11 mouse cellular contexts compared by ENCODE assay signal in genomic region chr4:43693806-43694241, GRCm38 (mm10). TPM values are rescaled to one million over a fixed set of nuclear protein-coding genes. Genes with fewer than 3 reads are reported as not detected.
DNase-seq lines count a peak whose midpoint lies in the region; ATAC-seq and TF ChIP-seq lines count a peak whose summit lies in the region.
"Had no signal": no experiment of that assay in that cellular context is flagged by ENCODE, and none has a peak within 500 bp of the region (broad histone marks: within the 10 kb centered on the region; RNA-seq: fewer than 3 reads in every experiment).

No protein-coding gene starts in this region.

- no peak for TF ChIP-seq CTCF in MEL (IDR thresholded peaks at IDR 0.05 in 2 of 3, conservative IDR thresholded peaks at IDR 0.05 in 1 of 3; ENCODE audit: control insufficient read depth in 1 of 3, insufficient read depth in 1 of 3, low read depth in 2 of 3, low read length in 3 of 3, poor library complexity in 1 of 3, severe bottlenecking in 1 of 3)
- TF ChIP-seq CTCF in hindbrain, postnatal 0 days (IDR thresholded peaks at IDR 0.05; ENCODE audit: low read depth): no peak

- H3K4me2 ChIP-seq in midbrain, embryonic 15.5 days: no peak overlapping the region
- no peak overlapping the region for H3K4me2 ChIP-seq in hindbrain, postnatal 0 days (ENCODE audit: low read depth, low read length)
- H3K4me2 ChIP-seq: embryonic facial prominence, embryonic 13.5 days had no signal

- no peaks in the 10 kb centered on the region for H3K79me2 ChIP-seq in MEL (ENCODE audit: control insufficient read depth, insufficient read depth, low read length, poor library complexity)

- TF ChIP-seq RAD21 in MEL (IDR thresholded peaks at IDR 0.05; ENCODE audit: low read depth, low read length): no peak

- WGBS in midbrain, embryonic 15.5 days: 79% methylated on average over 5 of the region's 5 CpGs
- 75% methylated on average over 5 of the region's 5 CpGs for WGBS in hindbrain, postnatal 0 days

- H3K9ac ChIP-seq in MEL (ENCODE audit: control insufficient read depth, low read depth, low read length, poor library complexity, severe bottlenecking): no peak overlapping the region
- H3K9ac ChIP-seq in midbrain, embryonic 15.5 days: no peak overlapping the region
- H3K9ac ChIP-seq in hindbrain, postnatal 0 days (replicated peaks; ENCODE audit: low read length): no peak overlapping the region
- H3K9ac ChIP-seq: embryonic facial prominence, embryonic 13.5 days had no signal

- H3K36me3 ChIP-seq in MEL (ENCODE audit: control insufficient read depth in 1 of 2, insufficient read depth in 2 of 2, low read length in 2 of 2): peaks cover 0 to 23% of the 10 kb centered on the region in 2 experiments; a peak in 2 of 4 replicates
- H3K36me3 ChIP-seq in midbrain, embryonic 15.5 days (replicated peaks): peaks cover 13% of the 10 kb centered on the region; the same call in 1 of the 2 replicates
- peaks cover 11% of the 10 kb centered on the region for H3K36me3 ChIP-seq in hindbrain, postnatal 0 days (ENCODE audit: insufficient read depth, low read length)

- no peak for ATAC-seq in midbrain, embryonic 15.5 days (replicated peaks)
- ATAC-seq in hindbrain, postnatal 0 days: no peak

- peak; percentile 20 to 67; a peak in 3 of 4 replicates for TF ChIP-seq EP300 in MEL (IDR thresholded peaks at IDR 0.05; ENCODE audit: low read depth in 1 of 2, low read length in 2 of 2)

- H3K27ac ChIP-seq in MEL (ENCODE audit: control insufficient read depth, low read depth, low read length): peak overlapping the region; percentile 43
- H3K27ac ChIP-seq in midbrain, embryonic 15.5 days: no peak overlapping the region
- H3K27ac ChIP-seq in hindbrain, postnatal 0 days: no peak overlapping the region
- H3K27ac ChIP-seq: embryonic facial prominence, embryonic 13.5 days had no signal

- DNase-seq in cerebellum, postnatal 10 days: peak; percentile 46 to 52
- no peak for DNase-seq in cerebellum, adult 8-10 months
- DNase-seq in MEL (ENCODE audit: low read depth, low spot score): peak; percentile 66
- peak; percentile 19 for DNase-seq in heart, adult 8-10 months (ENCODE audit: low spot score)
- peak; percentile 58 for DNase-seq in lung, postnatal 10 days
- DNase-seq in layer of hippocampus, postnatal 36 days: no peak
- DNase-seq in hindbrain, postnatal 0 days (ENCODE audit: low spot score): no peak

- H3K9me3 ChIP-seq in MEL (replicated peaks; ENCODE audit: insufficient read depth, low read length): no peaks in the 10 kb centered on the region
- no peaks in the 10 kb centered on the region for H3K9me3 ChIP-seq in midbrain, embryonic 15.5 days
- no peaks in the 10 kb centered on the region for H3K9me3 ChIP-seq in hindbrain, postnatal 0 days (ENCODE audit: low read length)
- H3K9me3 ChIP-seq: embryonic facial prominence, embryonic 13.5 days had no signal

- H3K27me3 ChIP-seq in MEL (ENCODE audit: control insufficient read depth in 1 of 2, insufficient read depth in 2 of 2, low read length in 2 of 2): 0 out of 4 replicates have a peak, but pooled peaks cover 0 to 3% of the 10 kb centered on the region in 2 experiments
- no peaks in the 10 kb centered on the region for H3K27me3 ChIP-seq in midbrain, embryonic 15.5 days (replicated peaks)
- H3K27me3 ChIP-seq in hindbrain, postnatal 0 days (ENCODE audit: insufficient read depth, low read length): no peaks in the 10 kb centered on the region

- H3K4me3 ChIP-seq in MEL (ENCODE audit: control insufficient read depth in 1 of 2, insufficient read depth in 1 of 2, low read depth in 2 of 2, low read length in 2 of 2): no peak overlapping the region
- no peak overlapping the region for H3K4me3 ChIP-seq in midbrain, embryonic 15.5 days
- no peak overlapping the region for H3K4me3 ChIP-seq in hindbrain, postnatal 0 days (ENCODE audit: low read length)
- H3K4me3 ChIP-seq: embryonic facial prominence, embryonic 13.5 days had no signal

- TF ChIP-seq POLR2A in MEL (IDR thresholded peaks at IDR 0.05; ENCODE audit: control insufficient read depth in 1 of 2, insufficient read depth in 1 of 2, low read depth in 1 of 2, low read length in 2 of 2, poor library complexity in 1 of 2): no peak

- H3K4me1 ChIP-seq in MEL (ENCODE audit: control insufficient read depth in 1 of 2, insufficient read depth in 2 of 2, low read length in 2 of 2): peaks cover 4 to 28% of the 10 kb centered on the region in 2 experiments
- no peaks in the 10 kb centered on the region for H3K4me1 ChIP-seq in midbrain, embryonic 15.5 days
- H3K4me1 ChIP-seq in hindbrain, postnatal 0 days (ENCODE audit: insufficient read depth, low read length): peaks cover 5% of the 10 kb centered on the region; the same call in 1 of the 2 replicates
- H3K4me1 ChIP-seq: embryonic facial prominence, embryonic 13.5 days had no signal

TF ChIP-seq in MEL, 35 proteins besides CTCF, POLR2A, EP300 and RAD21 (continues in another document):
- TF ChIP-seq TAL1 (IDR thresholded peaks at IDR 0.05; ENCODE audit: low read length) (peak; percentile 19; the same call in 1 of the 2 replicates), MEF2A (IDR thresholded peaks at IDR 0.05; ENCODE audit: extremely low read depth, insufficient replicate concordance, low read depth, low read length, poor library complexity, severe bottlenecking) (no peak), TCF12 (IDR thresholded peaks at IDR 0.05; ENCODE audit: low read depth, low read length) (no peak), GATA1 (IDR thresholded peaks at IDR 0.05; ENCODE audit: low read depth, low read length) (0 out of 2 replicates have a peak, but pooled peaks have one; percentile 25), NRF1 (IDR thresholded peaks at IDR 0.05; ENCODE audit: insufficient read depth, low read depth, low read length, poor library complexity, severe bottlenecking) (no peak), NELFE (IDR thresholded peaks at IDR 0.05; ENCODE audit: low read depth, low read length) (no peak), JUND (IDR thresholded peaks at IDR 0.05; ENCODE audit: low read depth, low read length) (no peak), HCFC1 (IDR thresholded peaks at IDR 0.05; ENCODE audit: low read depth, low read length) (no peak), MAFK (IDR thresholded peaks at IDR 0.05; ENCODE audit: borderline replicate concordance, low read depth, low read length) (no peak), ETS1 (IDR thresholded peaks at IDR 0.05; ENCODE audit: low read depth, low read length) (peak; percentile 39; the same call in 1 of the 2 replicates), MAX (IDR thresholded peaks at IDR 0.05; ENCODE audit: low read length) (peak; percentile 58), ZC3H11A (IDR thresholded peaks at IDR 0.05; ENCODE audit: low read depth, low read length) (no peak), USF2 (IDR thresholded peaks at IDR 0.05; ENCODE audit: borderline replicate concordance in 1 of 2, insufficient read depth in 1 of 2, low read depth in 1 of 2, low read length in 2 of 2) (no peak)

RNA-seq across cellular contexts. Expression of gene Olfr70, which starts 6.8 kb away (rescaled TPM):
- not detected in 2 replicates for total RNA-seq in MEL (2012; rRNA removed)
- not detected for polyA plus RNA-seq in MEL (2012; ENCODE audit: insufficient read depth in 1 of 2, insufficient read length in 2 of 2, low read depth in 1 of 2, low replicate concordance in 2 of 2, missing spikeins in 1 of 2)
- total RNA-seq in heart, adult 8-10 months (2022): not detected
- not detected for total RNA-seq in layer of hippocampus, postnatal 36 days (2021)
- polyA plus RNA-seq in midbrain, embryonic 15.5 days (2015; fragmentation: Nextera tagmentation; extraction: Ambion mirVana): not detected in 2 replicates
- total RNA-seq in hindbrain, postnatal 0 days (2014; rRNA removed): 0.36 TPM in 1 of 2 replicates, not detected in the other
- polyA plus RNA-seq in hindbrain, postnatal 0 days (2015; fragmentation: Nextera tagmentation; extraction: Ambion mirVana): not detected in 2 replicates
- total RNA-seq: heart, postnatal 14 days; left cerebral cortex, postnatal 14 days had no signal
- polyA plus RNA-seq: embryonic facial prominence, embryonic 13.5 days had no signal

RNA-seq across cellular contexts. Expression of gene Olfr71, which starts 16.2 kb away (rescaled TPM):
- not detected in 2 replicates for total RNA-seq in MEL (2012; rRNA removed)
- polyA plus RNA-seq in MEL (2012; ENCODE audit: insufficient read depth in 1 of 2, insufficient read length in 2 of 2, low read depth in 1 of 2, low replicate concordance in 2 of 2, missing spikeins in 1 of 2): not detected
- not detected for total RNA-seq in heart, adult 8-10 months (2022)
- not detected for total RNA-seq in layer of hippocampus, postnatal 36 days (2021)
- polyA plus RNA-seq in midbrain, embryonic 15.5 days (2015; fragmentation: Nextera tagmentation; extraction: Ambion mirVana): 0.13 TPM in 1 of 2 replicates, not detected in the other
- not detected in 2 replicates for total RNA-seq in hindbrain, postnatal 0 days (2014; rRNA removed)
- polyA plus RNA-seq in hindbrain, postnatal 0 days (2015; fragmentation: Nextera tagmentation; extraction: Ambion mirVana): not detected in 2 replicates
- total RNA-seq: heart, postnatal 14 days; left cerebral cortex, postnatal 14 days had no signal
- polyA plus RNA-seq: embryonic facial prominence, embryonic 13.5 days had no signal

RNA-seq across cellular contexts. Expression of gene Fam221b, which starts 24.9 kb away (rescaled TPM):
- 7.0 and 8.8 TPM in 2 replicates for total RNA-seq in MEL (2012; rRNA removed)
- polyA plus RNA-seq in MEL (2012; ENCODE audit: insufficient read depth in 1 of 2, insufficient read length in 2 of 2, low read depth in 1 of 2, low replicate concordance in 2 of 2, missing spikeins in 1 of 2): under 1 TPM in 1 of 2 experiments, not detected in 1; 0.10 TPM
- under 1 TPM; 0.14 to 0.38 (median 0.28) TPM for total RNA-seq in heart, adult 8-10 months (2022)
- total RNA-seq in layer of hippocampus, postnatal 36 days (2021): 1 to 10 TPM; 1.3 to 1.5 TPM
- 1.3 and 1.6 TPM in 2 replicates for polyA plus RNA-seq in midbrain, embryonic 15.5 days (2015; fragmentation: Nextera tagmentation; extraction: Ambion mirVana)
- total RNA-seq in hindbrain, postnatal 0 days (2014; rRNA removed): not detected in 2 replicates
- 1.4 and 1.6 TPM in 2 replicates for polyA plus RNA-seq in hindbrain, postnatal 0 days (2015; fragmentation: Nextera tagmentation; extraction: Ambion mirVana)

RNA-seq across cellular contexts. Expression of gene Tmem8b, which starts 25.1 kb away (rescaled TPM):
- 0.42 and 0.46 TPM in 2 replicates for total RNA-seq in MEL (2012; rRNA removed)
- polyA plus RNA-seq in MEL (2012; ENCODE audit: insufficient read depth in 1 of 2, insufficient read length in 2 of 2, low read depth in 1 of 2, low replicate concordance in 2 of 2, missing spikeins in 1 of 2): 1 to 10 TPM in 1 of 2 experiments, not detected in 1; 3.6 TPM
- total RNA-seq in heart, adult 8-10 months (2022): 10 to 100 TPM; 20.3 to 24.0 (median 21.7) TPM
- 10 to 100 TPM; 66.7 to 67.3 TPM for total RNA-seq in layer of hippocampus, postnatal 36 days (2021)
- 15.7 and 17.7 TPM in 2 replicates for polyA plus RNA-seq in midbrain, embryonic 15.5 days (2015; fragmentation: Nextera tagmentation; extraction: Ambion mirVana)
- total RNA-seq in hindbrain, postnatal 0 days (2014; rRNA removed): 25.3 and 31.6 TPM in 2 replicates
- 10.3 and 11.4 TPM in 2 replicates for polyA plus RNA-seq in hindbrain, postnatal 0 days (2015; fragmentation: Nextera tagmentation; extraction: Ambion mirVana)

RNA-seq across cellular contexts. Expression of gene Hrct1, which starts 33.2 kb away (rescaled TPM):
- total RNA-seq in MEL (2012; rRNA removed): not detected in 2 replicates
- polyA plus RNA-seq in MEL (2012; ENCODE audit: insufficient read depth in 1 of 2, insufficient read length in 2 of 2, low read depth in 1 of 2, low replicate concordance in 2 of 2, missing spikeins in 1 of 2): not detected
- 1 to 10 TPM; 3.0 to 4.4 (median 4.3) TPM for total RNA-seq in heart, adult 8-10 months (2022)
- total RNA-seq in layer of hippocampus, postnatal 36 days (2021): 1 to 10 TPM in 1 of 2 experiments, under 1 TPM in 1; 0.47 to 1.2 TPM
- 0.50 and 0.61 TPM in 2 replicates for polyA plus RNA-seq in midbrain, embryonic 15.5 days (2015; fragmentation: Nextera tagmentation; extraction: Ambion mirVana)
- total RNA-seq in hindbrain, postnatal 0 days (2014; rRNA removed): 0.73 and 1.8 TPM in 2 replicates
- 0.70 and 0.92 TPM in 2 replicates for polyA plus RNA-seq in hindbrain, postnatal 0 days (2015; fragmentation: Nextera tagmentation; extraction: Ambion mirVana)

Comparison
In these comparisons a context has a peak if more than half of its experiments do, and no peak if none do; other contexts are left out.
1. DNase-seq: peak in cerebellum, postnatal 10 days (2 of 2), MEL (single experiment), heart, adult 8-10 months (single experiment) and lung, postnatal 10 days (single experiment); none in cerebellum, adult 8-10 months (single experiment), layer of hippocampus, postnatal 36 days (0 of 2) and hindbrain, postnatal 0 days (single experiment).